Mouse (Mus musculus) cerebellum, adult 18-20 months (tissue): ENCODE measurements around the gene 4930558K02Rik.
A peak's percentile ranks its signal among the peaks of the same experiment; 100 is the strongest.

Experiments
- DNase-seq, 2 experiments: peaks; one replicate each; pipeline ENCODE4 v3.0.0; 2021

The 4930558K02Rik gene

DNA sequence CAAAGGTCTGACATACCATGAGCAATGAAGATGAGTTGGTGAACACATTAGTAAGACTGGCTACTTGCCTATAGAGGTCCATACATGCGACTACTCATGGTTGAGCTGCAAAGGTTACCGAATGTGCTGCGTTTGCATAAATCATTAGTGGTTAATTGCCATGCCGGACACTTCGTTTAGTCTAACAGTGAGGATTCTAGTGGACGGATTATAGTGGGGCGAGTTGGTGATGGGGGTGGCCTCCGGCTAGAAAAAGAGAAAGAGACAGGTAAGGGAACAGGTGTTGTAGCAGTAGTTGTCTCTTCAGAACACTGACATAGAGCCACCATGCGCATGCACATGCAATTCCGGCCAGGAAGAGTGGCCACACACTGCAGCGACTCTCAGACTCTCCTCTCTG lies 12.4 kb upstream of the 4930558K02Rik start:
- no peak for DNase-seq

DNA sequence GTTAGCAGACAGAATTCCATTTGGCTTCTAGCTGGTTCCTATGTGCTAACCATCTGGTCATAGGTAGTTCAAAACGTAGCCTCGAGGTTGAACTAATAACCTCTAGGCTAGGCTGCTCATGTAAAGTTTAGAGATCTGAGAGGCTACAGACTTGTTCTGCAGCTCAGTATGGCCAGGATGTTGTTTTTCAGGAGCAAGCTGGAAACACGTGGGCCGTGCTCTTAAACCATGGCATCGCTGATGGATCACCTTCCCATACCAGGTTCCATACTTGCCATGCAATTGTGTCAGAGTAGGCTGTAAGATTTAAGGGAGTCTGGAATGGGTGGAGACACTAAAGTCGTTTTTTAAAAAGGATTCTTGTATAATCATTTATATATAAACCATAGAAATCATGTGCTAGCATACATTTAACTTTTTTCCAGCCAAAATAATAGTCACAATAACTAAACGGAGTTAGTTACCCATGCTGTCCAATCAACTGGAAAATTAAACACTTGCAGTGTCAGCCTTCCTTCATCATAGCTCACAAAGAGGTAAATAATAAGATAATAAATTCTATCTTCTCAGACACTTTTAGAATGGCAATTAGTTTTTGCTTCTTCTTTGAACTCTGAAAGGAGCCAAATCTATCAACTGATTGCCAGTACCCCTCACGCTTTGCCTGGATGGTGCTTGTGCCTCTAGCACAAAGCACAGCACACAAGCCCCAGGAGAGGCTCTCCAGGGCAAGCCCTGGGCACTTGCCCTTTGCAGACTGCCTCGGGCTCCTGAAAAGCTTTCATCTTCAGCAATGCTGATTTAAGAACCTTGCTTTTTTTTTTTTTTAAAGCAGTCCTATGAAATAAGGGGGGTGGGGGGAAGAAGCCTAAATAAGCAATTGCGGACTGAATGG lies 11.5 kb upstream of the 4930558K02Rik start:
- no peak for DNase-seq

DNA sequence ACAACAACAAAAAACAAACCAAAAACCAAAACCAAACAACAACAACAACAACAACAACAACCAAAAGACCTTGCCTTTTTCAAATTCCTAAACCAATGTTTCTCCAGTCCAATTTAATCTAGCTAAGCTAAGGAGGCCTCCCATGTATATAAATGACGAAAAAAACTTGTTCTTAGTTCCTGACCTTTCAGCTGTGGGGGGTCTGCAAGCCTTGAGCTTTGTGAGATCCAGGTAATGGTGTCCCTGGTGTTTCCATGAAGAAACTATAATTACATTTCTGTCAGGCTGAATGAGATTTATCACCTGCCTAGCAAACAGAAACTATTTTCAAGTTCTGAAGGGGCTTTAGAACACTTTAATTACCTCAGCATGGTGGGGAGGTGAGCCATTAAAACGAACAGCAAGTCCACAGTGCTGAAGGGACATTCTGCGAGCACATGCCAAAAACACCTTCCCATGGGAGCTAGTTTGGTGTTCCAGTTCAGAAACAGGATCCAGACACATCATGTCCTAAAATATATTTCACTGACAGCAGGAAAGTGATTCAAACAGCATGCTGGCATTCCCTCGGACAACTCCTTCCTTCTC lies 4.6 kb upstream of the 4930558K02Rik start:
- DNase-seq, result no peak

DNA sequence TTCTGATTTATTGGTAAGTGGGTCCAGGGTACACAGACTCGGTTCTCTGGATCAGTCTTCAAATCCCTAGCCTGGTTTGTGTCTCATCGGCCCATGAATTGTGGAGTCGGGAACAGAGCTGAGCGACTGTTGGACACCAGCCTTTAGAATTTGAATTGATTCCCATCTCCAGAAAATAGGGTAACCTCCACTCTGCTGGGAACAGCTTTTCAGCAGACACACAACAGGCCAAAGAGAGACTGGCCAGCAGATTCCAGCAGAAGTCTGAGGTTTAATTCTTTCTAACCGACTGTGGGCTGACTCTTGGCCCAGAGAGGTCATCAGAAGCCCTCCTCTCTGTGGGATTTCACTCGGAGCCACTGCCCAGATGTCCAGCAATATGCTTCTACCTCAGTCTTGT lies 4.0 kb upstream of the 4930558K02Rik start:
- DNase-seq, result peak in 1 of 2 experiments; percentile 21

DNA sequence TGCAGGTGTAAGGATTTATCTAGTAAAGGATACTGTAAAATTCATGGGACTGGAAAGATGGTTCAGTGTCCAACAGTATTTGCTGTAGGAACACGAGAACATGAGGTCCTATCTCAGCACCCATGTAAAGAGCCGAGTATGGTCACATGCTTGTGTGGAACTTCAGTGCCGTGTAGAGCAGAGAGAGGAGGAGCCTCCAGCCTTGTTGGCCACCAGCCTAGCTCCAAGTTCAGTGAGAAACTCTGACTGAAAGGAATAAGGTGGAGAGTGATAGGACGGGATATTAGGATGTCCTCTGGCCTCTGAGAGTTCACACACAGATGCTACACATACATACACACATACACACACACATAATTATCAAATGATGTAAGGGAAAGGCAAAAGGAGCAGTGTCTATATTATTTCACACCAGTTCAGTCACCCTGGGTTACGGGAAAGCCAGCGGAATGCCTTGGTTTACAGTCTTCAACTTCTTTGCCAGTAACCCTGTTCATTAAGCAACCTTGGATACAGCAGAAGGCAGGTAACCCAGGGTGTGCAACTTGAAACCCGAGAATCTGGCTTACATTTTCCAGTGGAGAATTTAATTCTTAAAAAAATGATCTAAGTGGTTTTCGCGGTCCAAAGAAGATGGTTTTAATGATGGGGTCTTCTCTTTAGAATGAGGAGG lies 1.3 kb upstream of the 4930558K02Rik start:
- DNase-seq, result no peak

DNA sequence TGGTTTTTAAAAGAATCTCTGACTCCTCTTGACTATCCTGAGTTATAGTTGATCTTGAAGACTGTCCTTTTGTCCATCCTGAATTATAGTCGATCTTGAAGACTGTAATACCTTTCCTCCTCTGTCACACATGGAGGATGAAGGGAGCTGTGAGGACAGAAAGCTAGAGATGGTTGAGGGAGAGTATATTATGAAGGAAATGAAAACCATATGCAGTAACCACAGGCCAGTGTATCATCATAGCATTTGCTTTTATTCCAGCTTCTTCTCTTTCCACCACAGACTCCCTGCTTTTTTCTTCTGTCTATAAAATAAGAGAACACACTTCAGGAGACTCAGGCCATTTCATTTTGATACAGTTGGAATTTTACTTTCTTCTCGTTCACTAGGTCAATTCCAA lies 610 bp upstream of the 4930558K02Rik start:
- DNase-seq, result no peak

DNA sequence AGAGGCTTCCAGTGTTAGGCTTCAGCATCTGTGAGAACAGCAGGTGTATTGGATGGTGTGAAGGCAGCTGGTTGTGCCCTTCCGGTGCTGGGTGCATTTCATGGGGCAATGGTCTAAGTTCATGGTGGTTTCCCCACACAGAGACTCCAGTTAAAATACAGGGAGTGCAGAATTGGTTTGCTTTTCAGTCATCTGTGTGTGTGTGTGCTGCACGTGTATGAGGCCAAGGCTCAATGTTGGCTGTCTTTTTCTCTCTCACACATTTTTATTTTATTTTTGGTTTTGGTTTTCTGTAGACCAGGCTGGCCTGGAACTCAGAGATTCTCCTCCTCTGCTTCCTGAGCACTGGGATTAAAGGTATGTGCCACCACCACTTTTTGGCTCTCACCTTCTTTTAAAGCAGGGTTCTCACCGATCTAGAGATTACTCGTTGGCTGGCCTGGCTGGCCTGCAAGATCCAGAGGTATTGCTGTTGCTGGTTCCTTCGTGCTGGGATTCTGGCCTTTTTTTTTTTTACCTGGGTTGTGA lies 1.2 kb downstream of the 4930558K02Rik start:
- DNase-seq, result no peak

DNA sequence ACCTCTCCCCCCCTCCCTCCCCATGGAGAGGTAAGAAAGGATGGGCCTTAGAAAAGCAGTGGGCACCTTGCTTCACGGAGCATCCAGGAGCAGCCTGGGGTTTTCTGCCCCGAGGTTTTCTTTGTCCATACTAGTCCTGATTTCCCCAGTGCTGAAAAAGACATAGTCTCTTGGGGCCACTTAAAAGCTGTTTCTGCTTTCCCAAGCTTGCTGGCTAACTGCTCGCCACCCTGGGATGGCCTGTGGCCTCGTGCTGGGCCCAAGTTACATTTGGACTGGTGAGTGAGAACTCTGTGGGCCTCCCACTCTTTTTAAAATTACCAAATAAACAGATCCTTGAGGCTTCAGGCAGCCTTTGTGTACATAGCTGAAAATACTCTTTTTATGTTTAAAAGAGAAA lies 2.1 kb downstream of the 4930558K02Rik start:
- no peak for DNase-seq

DNA sequence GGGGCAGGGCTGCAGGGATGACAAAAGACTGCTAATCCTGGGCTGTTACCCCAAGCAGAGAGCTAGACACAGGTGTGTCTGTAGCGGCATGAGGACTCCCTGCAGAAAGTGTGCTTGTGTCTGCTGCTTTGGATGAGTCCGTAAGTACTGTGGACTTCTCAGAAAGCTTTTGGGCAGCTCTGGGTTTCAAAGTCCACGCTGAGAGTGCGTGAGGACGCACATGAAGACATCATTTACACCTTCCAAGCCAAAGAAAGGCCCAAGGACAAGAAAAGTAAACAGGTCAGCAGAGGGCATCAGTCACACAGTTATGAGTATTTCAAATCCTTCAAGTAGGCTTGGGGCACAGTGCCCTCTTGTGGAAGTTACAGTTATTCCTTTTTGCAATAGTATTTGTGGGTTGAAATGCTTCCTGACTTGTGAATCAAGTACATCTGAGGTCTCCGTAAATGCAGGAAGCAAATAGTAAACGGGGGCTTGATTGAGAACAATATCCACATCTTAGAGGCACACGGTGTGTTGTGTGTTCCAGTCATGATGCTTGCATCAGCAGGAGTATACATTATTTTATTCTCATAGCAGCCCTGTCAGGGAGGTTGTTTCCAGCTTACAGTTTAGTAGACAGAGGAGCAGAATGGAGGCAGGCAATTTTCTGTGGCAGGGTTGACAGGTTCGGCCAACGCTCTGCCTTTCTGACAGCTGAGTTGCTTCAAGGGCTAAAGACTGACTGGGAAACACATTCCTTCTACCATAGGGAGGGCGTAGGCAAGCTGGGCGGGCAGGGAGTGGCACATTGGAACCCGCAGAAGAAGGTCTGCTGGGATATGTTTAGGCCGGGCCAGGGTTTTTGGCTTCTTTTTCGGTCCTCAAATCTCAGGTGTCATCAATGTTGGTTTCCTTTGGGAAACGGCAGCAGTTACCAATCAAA lies 2.9 kb downstream of the 4930558K02Rik start:
- peak; percentile 76 to 77 for DNase-seq

DNA sequence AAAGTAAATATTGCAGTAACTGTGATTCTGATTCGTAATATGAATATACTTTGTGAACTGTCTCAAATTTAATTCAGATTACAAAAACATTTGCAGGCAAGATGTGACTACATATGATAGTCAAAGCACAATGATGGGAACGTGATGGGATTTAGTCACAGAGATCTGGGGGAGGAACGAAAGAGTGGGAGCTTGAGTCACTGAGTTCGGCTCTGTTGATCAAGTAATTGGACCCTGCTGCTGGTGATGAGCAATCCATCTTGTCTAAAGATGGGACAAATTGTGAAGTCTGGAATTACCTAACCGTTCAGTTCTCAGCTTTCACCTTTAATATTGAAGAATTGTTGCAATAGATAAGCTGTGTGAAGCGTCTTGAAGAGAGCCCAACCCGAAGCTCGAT lies 7.2 kb downstream of the 4930558K02Rik start:
- no peak for DNase-seq

DNA sequence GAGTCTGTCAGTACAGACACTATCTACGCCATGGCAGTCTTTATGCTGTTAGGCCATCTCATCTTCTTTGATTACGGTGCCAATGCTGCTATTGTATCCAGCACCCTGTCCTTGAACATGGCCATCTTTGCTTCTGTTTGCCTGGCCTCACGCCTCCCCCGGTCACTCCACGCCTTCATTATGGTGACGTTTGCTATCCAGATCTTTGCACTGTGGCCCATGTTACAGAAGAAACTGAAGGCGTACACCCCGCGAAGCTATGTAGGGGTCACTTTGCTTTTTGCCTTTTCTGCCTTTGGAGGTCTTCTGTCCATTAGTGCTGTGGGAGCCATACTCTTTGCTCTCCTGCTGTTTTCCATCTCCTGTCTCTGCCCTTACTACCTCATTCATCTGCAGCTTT lies 8.6 kb downstream of the 4930558K02Rik start:
- DNase-seq, result no peak

DNA sequence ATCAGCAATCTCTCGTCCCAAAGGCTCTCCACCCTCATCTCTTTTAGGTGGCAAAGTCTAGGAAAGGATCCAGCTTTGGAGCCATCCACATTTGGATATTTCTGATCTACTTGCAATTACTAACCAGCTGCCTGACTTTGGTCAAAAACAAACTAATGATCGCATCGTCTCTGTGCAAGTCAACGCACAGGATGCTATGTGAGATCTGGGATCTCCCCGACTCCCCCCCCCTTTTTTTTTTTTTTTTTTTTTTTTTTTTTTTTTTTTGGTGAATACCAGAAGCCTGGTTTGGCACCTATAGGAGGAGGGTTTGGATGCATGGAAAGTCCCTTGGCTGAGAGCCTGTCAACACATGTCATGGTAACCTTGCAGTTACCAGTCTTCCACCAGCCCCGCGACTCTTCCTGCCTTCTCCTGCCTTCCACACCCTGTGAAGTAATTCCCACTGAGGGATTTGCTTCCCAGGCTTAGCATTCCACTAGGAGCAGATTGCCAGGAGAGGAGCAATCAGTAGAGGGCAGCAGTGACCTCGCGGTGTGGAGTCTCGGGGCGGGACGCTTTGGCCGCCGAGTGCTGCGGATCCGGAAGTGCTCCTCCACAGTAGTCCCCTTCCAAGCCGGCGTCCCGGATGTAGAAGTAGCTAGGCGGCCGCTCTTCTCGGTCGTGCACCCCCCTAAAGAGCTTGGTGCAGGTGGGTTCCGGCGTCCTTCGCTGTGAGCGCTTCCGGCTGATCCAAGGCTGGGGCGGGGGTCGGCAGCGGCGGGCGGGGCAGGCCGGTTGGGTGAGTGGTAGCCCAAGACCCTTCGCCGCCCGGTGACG lies 10.6 kb downstream of the 4930558K02Rik start, which contains the start of gene Pigc:
Gene Pigc (plus strand): TSS at position 598 of the 819 bp plus-strand sequence.
- peak; percentile 93 to 96 for DNase-seq

DNA sequence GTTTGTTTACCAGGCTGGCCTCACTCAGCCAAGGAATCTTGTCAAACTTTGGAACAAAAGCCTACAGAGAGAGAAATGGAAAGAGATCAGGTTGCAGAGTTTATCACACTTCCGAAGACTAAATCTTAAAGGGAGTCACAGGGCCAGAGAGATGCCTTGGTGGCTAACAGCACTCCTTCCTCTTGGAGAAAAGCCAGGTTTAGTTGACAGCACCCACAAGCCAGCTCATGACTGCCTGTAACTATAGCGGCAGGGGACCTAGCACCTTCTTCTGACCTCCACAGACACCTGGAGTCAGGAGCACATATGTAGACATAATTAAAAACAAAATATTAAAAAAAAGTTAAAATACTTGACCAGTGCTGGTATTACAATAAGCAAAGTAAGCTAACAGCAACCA lies 11.5 kb downstream of the 4930558K02Rik start:
- DNase-seq, result no peak

DNA sequence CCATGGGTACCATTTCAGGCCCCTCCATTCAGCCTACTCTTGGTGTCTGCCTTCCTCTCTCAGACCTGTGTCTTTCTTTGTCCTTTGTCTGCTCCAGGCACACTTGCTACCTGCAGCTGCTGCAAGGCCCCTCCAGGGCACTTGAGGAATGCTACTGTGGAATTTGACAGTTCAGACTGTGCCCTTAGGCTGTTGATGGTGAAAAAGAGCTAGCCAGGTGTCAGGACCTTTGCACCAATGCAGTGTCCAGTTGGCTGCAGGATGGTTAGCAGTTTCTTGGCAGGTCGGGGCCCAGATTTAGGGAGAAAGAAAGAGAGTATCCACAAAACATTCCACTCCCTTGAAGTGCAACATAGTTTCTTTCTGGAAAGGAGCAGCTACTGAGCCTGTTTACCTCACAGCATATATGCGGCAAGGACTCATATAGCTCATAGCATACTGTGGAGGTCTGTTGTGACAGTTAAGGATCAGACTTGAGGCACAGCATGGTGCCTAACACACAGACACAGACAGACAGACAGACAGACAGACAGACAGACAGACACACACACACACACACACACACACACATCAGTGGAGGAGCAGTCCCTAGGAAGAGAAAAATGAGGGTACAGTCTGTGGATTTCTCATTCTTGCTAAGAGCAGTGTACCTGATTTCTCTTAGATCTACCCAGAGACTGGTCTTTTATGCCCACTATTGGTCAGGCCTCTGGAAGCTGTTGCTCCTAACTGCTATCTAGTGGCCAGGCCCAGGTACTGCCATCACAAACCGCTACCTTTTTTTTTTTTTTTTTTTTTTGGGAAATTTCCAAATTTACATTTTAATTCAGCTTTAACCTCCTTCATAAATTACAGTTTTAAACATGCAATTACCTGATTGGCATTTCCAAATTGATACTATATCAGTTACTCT lies 16.7 kb downstream of the 4930558K02Rik start:
- DNase-seq, result no peak

DNA sequence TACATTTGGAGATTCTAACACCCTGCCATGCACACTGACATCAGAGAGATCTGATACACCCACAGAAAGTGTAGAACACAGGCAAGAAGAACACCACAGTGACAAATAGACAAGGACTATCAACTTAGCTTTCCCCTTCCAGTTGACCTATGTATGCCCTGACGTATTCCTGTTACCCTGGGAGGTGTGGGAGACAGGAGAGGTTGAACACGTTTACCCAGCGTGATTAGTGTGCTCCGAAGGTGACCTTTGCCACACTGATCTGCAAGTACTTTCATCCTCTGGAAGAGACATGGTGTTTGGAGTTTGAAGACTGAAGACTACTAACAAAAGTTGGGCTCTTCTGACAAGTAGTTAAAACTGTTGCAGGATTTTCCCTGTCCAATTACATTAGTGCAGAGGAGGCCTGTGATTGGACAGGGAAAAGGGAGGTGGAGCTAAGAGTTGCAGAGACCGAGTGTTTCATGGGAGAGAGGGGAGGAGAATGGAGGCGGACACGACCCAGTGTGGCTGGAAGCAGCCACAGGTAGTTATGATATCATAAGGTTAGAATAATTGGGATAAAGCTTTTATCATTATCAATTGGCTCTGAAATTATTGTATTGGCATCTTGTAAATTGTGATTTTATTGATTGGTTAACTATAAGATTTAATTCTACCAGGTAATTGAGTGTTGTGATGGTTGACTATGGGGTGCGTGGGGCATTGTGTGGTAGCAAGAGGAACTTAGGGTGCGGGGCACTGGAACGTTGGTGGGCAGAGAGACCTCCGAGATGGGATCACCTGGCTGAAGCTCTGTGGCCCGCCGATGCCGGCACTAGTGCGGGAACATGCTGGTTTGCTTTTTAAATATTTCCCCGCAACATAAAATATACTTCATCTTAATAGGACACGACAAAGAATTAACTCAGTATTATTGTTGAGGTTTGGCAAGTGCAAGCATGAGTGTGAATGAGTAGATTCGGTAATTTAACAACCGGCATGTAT lies 21.2 kb downstream of the 4930558K02Rik start:
- DNase-seq, result no peak

DNA sequence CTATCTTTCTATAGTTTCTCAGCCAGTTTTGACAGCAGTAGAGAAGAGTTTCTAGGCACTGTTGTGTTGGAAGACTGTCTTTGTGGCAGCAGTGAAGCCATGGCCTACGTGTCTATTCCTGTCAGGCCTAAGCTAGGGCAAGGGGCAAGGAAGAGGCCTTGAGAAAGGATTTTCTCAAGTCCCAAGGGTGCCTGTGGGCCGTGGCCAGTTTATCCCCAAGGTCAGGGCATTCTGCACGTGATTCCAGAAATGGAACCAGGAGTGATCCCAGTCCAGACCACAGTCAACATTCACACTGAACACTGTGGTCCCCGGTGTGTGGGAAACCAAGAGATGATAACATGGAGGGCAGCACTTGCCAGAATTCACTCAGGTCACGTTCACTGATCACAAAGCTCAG lies 23.6 kb downstream of the 4930558K02Rik start:
- no peak for DNase-seq

DNA sequence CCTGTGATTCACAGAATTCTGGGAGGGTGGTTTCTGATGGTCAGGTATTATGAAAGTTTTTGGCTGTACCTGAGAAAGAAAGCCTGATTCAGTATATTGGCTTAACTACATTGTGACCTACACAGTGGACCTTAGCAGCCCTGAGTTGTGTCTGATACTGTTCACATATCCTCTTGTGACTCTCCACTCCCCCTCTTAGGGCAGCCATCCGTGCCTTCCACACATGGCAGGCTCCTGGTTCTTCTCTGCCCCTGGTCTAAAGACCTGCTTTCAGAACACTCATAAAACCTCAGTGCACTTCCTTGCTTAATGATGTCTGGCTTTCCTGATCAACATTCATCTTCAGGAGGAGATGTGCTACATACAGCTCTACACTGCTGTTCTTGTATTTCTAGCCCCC lies 26.8 kb downstream of the 4930558K02Rik start:
- no peak for DNase-seq

DNA sequence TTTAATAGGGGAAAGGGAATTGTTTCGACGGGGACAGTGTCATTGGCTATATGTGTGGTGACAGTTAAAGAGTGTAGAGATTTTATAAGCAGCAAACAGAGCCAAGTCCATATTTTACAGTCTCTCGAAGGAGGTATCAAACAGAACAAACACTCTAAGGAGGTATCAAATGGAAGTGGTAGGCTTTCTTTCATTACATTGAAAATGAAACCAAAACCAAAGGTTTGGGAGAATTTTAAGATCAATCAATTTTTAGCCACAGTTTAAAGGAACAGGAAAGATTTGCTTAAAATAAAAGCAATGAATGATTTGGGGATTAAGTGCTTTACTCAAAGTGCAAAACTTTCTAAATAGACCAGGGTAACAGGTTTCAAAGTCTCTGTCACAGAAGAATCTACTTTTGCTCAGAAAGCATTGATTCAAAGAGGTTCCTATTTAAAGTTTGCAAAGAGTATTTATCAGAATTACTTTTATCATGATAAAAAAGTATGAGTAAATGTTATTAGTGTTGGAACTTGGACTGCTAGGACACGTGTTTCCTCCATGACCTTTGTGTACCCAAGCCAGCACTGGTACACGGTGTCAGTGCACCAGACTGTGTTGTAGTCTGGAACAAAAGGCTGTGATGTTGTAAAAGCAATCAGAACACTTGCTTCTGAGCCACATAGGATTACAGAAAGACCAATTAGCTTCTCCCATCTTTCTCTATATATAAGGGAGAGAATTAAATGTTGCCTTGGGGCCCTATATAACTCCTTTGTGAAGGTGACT lies 28.2 kb downstream of the 4930558K02Rik start:
- no peak for DNase-seq
